Mouse (Mus musculus): Measurements from ENCODE around the gene Capza1.
"Not testable (repeated sequence)": the region's sequence is repeated elsewhere in the genome, so short reads cannot be mapped to it uniquely, and the experiment has no call there.

Capza1 gene

DNA sequence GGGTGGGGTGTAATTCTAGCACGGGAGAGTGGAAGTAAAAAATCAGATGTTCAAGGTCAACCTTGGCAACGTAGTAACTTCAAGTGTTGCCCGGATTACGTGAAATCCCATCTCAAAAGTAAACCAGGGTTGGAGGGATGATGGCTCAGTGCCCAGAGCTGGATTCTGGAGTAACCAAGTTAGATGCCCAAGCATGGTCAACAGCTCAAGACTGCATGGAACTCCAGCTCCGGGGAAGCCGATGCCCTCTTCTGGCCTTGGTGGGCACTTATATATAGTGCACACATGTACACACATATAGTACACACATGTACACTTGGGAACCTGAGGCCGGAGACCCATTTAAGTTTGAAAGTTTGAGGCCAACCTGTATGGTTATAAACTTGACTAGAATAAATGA is 48.2 kb downstream of the Capza1 start:
- DNase-seq: no peak

DNA sequence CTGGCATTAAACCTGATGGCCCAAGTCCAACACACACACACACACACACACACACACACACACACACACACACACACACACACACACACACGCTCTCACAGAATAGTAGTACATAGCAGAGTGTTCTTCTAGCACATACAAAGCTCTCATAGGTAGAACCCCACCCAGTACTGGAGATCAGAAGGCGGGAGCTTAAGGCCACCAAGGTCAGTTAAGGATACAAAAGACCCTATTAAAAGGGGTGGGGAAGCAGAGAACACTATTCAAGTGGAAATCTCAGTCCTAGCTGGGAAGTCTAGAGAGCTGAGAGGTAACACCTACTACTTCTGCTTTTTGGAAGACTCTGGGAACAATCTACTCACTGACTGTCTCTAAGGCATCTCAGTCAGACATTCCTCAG is 49.0 kb downstream of the Capza1 start:
- no peak for DNase-seq

DNA sequence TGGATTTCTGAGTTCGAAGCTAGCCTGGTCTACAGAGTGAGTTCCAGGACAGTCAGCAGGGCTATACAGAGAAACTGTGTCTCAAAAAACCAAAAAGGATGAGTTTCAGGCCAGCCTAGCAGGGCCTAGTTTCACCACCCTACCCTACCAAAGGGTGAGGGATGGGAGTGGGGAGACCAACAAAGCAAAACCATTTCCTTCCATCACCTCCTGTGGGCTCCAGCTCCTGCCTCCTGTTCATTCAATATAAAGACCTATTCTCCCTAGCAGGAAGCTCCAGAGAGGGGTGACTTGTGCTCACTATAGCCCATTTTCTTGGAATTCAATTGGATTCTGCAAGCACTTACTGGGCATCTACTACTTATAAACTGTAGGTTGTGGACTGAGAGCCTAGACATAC is 49.6 kb downstream of the Capza1 start:
- DNase-seq: no peak

DNA sequence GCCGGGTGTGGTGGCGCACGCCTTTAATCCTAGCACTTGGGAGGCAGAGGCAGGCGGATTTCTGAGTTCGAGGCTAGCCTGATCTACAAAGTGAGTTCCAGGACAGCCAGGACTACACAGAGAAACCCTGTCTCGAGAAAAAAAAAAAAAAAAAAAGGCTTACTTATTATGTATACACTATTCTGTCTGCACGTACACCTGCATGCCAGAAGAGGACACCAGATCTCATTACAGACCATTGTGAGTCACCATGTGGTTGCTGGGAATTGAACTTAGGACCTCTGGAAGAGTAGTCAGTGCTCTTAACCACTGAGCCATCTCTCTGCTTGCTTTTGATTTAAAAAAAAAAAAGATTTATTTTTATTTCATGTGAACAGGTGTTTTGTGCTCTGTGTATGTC is 51.1 kb downstream of the Capza1 start:
- not testable (repeated sequence) for DNase-seq

DNA sequence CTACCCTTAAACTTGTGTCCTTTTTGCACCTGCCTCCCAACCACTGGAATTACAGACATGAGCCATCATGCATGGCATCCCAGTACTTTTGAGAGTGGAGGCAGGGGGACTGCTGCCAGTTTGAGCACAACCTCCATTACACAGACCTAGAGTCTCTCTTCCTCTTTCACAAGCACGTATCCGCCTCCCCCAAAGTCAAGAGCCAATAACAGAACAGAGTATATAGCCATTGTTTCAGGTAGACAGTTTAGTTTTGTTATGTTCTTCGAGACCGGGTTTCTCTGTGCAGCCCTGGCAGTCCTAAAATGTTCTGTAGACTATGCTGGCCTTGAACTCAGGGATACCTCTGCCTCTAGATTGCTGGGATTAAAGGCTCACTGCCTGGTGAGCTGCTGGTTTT is 52.1 kb downstream of the Capza1 start:
- DNase-seq: no peak

DNA sequence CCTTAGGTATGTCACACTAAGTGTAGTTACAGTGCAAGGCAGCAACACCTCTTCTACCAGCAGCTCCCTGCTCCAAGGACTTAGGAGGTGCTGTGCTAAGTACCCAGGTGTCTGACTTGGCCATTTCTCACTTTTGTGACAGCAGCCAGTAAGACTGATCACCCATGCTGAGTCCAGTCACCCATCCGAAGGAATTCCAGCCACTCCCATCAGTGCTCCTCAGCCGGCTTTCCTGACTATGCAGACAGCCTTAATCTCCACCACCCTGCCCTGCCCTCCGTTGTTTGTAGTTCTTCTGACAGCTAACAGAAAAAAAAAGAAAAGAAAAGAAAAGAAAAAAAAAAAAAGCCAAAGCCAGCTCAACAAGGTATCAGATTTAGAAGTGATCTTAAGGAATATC is 52.6 kb downstream of the Capza1 start:
- no peak for DNase-seq

DNA sequence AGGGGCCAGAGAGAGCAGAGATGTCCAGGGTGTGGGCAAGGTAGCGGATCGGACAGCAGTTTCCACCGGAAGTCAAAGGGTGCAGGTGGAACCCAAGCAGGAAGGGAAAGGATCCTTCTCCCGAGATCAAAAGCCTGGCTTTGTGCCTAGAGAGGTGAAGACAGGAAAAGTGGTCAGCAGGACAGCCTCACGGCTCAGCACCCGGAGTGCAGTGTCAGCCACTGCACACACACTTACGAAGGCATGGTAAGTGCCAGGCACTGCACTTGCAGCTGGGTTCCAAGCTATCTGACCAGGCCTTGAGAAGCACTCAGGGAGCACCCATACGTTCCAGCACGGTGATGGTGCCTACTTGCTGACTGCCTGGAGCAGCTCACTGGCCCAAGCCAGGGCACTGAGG is 58.8 kb downstream of the Capza1 start:
- DNase-seq: no peak

DNA sequence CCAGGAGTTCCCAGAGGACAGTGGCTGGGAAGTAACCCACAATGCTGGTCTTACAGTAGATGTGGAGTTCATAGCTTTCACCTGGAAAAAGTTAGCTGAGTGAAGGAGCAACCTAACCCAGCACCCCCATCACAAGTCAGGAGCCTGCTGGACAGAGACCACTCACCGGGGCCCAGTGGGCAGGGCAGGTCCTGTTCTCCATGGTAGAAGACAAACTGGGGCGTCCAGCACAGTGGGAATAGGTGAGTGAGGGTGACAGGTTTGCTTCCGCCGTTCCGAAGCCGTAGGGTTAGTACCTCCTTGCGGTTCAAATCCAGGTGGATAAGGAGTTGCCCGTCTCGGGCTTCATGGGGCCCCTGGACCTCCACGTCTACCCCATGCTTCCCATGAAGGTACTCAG is 60.0 kb downstream of the Capza1 start:
- no peak for DNase-seq

DNA sequence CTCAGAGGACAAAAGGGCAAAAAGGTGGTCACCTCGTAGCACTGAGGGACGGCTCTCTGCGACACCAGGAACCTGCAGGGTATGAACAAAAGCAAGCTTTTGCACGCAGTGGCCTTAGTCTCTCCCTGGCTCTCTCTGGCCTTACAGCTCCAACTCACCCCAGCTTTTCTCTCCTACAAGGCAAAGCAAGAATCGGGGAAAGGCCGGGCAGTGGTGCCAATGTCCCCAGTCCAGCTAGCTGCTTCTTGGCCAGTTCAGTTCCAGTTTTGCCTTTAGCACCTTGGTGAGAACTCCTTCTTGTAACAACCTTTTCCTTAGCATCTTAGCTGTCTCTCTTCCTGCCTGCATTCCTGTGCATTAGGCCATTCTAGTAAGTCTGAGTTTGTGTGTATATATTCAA is 62.8 kb downstream of the Capza1 start:
- DNase-seq: no peak

DNA sequence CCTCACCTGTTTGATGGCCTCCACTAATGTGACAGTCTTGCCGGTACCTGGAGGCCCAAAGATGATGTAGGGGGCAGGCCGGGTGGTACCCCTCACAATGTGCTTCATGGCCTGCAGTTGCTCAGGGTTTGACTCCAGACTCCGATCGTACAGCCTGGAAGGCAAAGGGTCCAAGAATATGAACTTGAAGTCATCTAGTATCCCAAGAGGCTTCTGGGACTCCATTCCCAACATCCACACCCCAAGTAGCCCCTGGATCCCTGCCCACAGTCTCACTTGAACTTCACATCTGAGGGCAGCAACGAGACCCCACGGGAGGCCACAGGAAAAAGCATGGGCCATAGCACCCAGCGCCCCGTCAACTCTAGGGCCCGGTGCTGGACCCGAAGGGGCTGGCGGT is 63.6 kb downstream of the Capza1 start:
- DNase-seq: no peak

DNA sequence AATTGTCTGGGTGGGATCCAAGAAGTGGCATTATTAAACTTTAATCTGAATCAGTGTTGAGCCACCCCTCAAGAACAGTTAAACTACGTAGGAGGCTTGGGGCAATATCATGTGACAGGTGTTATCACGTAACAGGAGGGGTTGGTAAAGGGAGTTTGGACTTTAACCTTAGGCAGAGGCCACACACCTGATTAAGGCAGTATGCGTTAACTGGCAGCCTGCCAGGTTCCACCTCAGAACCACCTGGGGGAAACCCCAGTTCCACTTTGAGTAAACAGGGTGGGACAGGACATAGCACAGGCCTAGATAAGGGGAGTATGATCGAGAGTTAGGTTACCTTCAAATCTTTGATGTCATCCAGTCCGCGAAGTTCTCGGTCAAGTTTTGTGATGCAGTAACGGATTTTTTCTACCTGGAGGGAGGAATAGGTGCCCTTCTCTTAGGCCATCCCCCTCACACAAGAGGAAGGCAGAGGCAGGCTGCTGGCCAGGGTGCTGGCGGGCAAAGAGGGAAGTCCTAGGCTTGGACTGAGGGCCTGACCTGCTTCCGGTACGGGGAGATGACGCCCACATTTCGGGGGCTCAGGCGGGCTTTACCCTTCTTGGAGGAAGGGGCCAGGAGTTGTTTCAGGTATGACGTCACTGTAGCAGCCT is 67.7 kb downstream of the Capza1 start:
- DNase-seq: no peak

DNA sequence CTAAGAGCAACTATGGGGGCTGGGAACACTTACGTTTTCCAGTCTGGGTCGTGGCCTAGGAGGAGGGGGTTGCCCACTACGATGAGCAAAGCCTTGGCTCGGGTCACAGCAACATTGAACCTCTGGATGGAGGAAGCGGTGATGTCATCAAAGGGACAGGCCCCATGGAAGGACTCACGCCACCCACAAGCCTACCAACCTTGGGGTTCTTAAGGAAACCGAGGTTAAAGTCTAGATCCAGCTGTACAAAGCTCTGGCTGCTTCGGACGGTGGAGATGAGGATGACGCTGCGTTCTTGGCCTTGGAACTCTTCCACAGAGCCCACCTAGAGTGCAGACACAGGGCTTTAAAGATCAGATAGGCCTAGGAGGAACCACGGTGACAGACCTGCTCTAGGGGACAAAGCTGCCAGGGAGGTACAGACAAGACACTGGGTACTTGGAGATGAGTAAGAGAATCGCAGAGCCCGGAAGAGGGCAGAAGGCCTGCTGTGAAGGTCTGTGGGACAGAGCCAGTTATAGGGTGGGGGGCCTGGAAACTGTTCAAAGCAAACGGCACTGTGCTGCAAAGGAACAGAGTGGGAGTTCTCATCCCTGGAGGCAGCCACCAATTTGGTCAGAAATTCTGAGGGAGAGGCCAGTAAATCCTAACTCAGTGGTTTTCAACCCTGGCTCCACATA is 68.5 kb downstream of the Capza1 start:
- no peak for DNase-seq

DNA sequence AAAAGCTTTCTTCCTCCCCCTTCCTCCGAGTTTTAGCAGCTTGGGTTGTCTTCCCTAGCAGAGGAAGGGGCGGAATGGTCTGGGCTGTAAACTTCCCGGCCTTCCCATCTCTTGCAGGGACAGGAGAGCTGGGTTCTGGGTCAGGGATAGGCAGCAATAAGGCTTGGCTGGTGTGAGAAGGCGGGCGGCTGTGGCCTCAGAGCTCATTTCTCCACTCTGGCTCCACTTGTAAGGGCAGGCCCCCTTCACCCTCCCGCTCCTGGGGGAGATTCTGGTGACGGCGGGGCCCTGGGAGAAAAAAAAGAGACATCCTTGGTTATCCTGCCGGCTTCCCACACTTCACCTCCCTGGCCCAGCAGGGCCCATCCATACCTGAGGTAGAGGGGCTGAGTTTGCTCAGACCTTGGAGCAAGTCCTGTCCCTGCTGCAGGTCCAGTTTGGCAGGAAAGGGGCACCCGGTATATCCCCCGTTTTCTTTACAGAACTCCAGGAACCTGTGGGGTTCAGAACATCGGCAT is 69.3 kb downstream of the Capza1 start:
- no peak for DNase-seq

DNA sequence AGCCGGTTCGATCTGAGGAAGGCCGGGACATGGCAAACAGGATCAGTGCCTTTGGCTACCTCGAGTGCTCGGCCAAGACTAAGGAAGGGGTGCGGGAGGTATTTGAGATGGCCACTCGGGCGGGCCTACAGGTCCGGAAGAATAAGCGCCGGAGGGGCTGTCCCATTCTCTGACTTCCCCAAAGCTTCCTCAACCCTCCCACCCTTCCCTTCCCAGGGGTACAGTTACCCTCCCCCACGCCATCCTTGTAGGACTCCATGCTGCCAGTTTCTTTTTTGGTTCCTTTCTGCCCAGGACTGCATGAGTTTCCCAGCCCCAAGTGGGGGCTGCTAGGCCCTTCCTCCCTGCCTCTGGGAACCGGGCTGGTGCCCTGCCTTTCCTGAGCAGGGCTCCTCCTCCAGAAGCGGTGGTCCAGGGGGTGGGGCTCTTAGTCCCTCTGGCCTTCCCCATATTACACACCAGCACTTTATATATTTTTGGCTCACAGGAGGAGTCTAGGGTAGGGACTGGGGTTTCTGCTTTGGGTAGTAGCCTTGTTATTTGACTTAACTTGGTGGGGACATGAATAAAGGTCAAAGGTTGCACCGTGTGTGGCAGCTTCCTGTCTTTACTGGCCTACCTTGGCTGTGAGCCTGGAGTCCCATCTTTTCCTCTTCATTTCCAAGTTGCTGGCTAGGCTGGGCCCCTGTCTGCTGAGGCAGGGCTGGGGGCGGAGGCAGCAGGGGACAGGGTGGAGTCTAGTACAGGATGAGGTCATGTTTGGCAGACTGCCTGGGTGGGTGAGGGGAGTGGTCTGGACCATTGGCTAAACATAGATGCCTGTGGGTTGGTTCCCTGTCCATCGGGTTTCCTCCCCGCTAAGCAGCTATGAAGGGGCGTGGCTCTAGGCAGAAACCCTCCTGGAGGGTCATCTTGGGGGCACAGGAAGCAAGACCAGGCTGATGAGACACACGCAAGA is 70.2 kb downstream of the Capza1 start:
- DNase-seq: no peak

DNA sequence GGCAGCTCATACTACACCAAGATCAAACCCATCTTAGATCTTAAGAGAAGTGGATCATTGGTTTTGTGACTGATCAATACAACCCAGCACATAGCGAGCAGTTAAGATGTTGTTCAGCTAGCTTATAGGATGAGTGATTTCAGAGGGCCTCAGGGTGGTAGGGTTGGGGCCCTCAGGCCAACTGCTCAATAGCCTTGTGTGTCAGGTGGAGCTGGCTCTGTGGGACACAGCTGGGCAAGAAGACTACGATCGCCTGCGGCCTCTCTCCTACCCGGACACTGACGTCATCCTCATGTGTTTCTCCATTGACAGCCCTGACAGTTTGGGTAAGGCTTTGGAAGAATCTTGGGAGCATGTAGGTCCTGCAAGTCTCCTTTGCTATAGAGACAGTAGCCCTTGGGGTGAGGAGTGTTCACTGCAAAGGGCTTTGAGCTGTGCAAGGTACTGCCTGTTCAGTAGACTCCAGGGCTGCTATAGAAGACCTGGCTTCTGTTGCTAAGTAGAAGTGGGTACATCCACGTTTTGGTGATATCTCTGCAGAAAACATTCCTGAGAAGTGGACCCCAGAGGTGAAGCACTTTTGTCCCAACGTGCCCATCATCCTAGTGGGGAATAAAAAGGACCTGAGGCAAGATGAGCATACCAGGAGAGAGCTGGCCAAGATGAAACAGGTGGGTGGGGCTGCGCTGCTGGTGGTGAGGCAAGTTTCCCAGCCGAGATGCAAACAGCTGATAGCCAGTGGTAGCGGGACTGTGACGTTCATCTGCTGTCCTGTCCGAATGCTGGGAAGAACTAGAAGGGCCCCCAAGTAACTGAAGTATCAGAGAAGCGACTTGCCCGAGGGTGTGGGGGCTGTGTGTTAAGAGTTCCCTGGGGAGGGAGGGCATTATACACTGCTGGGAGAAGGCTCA is 71.7 kb downstream of the Capza1 start:
- no peak for DNase-seq

DNA sequence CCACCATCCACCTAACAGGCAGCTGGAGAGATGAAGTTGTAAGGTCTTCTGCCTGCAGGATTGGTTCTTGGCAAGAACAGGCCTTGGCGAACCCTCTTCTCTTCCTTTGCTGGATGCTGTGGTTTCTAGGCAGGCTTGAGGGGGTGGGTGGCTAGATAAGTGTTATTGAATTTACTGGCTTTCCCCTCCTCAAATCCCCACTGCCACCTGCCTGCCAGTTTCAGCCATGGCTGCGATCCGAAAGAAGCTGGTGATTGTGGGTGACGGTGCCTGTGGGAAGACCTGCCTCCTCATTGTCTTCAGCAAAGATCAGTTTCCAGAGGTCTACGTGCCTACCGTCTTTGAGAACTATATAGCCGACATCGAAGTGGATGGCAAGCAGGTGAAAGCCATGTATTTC is 72.6 kb downstream of the Capza1 start:
- DNase-seq: no peak

DNA sequence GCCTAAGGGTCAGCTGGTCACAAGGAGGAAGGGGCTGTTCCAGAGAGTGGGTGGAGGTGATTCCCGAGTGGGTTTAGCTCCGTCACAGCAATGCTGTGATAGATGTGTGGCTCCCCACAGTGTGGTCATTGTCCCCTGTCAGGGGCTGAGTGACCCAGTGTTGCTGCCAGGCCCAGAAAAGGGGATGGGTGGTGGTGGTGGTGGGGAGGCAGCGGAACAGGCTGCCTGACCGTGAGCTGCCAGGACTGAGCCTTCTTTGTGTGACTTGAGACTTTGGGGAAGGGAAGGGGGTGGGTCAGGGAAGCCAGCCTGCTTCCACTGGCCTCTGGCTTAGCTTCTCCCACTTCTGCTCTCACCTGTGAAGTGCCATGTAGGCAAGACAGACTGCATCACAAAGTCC is 73.3 kb downstream of the Capza1 start:
- DNase-seq: no peak

DNA sequence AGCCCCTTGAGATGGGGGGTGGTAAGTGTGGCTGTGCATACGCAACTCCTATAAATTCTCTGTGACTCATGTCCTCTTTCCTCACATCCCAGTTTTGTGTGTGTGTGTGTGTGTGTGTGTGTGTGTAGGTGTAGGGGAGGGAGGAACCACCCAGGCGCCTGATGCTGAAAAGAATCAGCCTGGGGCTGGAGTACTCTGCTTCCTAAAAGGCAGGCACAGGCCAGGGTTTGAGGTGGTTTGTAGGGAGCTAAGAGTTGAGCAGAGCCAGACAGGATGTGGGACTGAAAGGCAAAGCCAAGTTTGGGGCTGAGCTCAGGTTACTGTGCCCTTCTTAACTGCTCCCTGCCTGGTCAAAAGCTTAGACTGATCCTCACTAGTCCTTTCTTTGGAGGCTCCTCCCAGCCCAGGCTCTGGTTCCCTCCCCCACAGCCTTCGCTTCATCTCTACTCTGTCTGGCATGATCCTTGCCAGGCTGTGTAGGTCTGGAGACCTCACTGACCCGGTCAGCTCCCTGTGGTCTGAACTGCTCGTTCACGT is 73.8 kb downstream of the Capza1 start:
- no peak for DNase-seq

DNA sequence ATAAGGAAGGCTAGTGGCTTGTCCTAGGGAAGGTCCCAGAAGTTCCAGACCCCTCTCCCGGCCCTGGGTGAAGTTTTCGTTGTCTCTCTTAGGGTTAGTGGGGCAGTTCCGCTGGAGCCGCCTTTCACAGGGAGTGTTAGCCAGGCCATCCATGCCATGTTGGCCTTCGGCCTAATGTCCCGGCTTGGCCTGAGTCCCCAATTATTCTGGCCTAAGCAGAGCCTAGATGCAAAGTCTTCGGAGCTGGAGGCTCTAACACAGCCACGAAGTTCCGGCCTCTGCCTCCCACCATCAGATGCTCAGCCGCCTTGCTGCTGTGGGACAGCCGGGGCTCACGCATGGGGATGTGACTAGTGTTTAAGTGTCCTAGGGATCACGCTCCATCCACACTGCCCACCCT is 74.5 kb downstream of the Capza1 start:
- no peak for DNase-seq

DNA sequence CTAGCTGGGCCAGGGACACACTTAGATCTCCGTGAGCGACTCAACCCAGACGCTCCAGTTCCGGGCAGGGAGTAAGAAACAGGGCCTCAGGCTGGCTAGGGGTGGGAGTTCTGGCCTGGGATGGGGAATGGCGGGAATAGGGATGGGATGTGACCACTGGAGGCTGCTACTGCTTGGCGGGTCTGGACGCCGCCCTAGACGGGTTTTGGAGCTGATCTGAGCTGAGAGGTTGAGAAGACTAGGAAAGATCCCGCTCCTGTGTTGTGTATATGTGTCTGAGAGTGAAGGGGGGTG is 75.0 kb downstream of the Capza1 start:
- no peak for DNase-seq

DNA sequence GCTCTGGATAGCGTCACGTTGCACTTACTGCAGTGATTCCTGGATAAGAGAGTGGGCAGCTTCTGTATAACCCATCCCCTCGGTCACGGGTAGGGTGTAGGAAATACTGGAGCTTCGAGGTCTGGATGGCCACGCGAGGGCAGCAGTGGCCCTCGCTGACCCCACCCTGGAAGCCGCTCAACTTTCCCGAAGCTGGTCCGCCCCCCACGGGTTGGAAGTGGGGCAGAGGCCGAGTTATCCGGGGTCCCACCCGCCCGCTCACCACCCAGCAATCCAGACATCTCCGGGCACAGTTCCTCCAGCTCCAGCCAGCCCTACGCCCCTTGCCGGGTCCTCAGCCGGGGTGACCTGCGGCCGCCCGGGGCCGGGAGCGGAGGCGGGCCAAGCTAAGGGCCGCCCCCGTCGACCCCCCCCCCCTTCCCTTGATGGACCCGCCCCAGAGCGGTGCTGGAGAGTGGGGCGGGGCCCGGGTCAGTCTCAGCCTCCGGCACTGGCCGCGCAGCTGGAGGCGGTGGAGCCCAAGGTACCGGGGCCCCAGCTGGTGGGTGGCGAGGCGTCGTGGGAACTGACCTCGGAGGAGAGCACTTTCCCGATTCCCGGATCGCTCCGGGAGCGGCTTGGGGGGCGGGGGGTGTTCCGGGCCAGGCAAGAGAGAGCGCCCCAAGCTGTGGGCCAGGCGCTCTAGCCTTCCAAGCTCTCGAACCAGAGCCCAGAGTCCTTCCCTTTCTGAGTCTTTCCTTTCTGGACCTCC is 75.6 kb downstream of the Capza1 start:
- DNase-seq: peak; percentile 32

DNA sequence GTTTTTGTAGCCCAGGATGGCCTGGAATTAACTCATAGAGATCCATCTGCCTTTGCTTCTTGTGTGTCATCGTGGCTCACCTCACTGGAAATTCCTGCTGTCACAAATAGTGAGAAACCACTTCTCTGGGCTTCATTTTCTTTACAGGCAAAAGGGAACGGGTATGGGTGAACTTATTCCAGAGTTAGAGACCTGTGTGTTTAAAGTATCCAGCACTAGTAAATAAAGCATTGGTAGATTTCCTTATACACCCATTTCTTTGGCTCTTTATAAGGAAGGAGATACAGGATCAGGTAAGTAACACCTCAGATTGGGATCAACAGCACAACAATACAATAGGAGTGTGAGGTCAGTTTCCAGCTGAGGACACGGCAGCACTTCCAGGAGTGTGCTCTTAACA is 76.2 kb downstream of the Capza1 start, which contains the start of gene Rhoc:
Gene Rhoc (plus strand): TSS at position 301 of the 400 bp plus-strand sequence.
- DNase-seq: no peak
